Mouse (Mus musculus): ENCODE measurements around the gene Wnt4.
A peak's percentile ranks its signal among the peaks of the same experiment; 100 is the strongest.

Wnt4 gene

GRCm38 (mm10) chr4:137277166-137277513 lies at the start of gene Wnt4:
Wnt4 (plus strand) TSS chr4:137277489.
- DNase-seq (ENCODE audit: inconsistent age in 2 of 2, low spot score in 1 of 2) = peak; percentile 90 to 96

GRCm38 (mm10) chr4:137228566-137229115 lies 48.6 kb upstream of the Wnt4 start:
- DNase-seq (ENCODE audit: inconsistent age in 2 of 2, low spot score in 1 of 2) = no peak

GRCm38 (mm10) chr4:137231494-137232470 lies 45.5 kb upstream of the Wnt4 start:
- peak in 1 of 2 experiments; percentile 73 for DNase-seq (ENCODE audit: inconsistent age in 2 of 2, low spot score in 1 of 2)

GRCm38 (mm10) chr4:137233632-137234031 lies 43.7 kb upstream of the Wnt4 start:
- DNase-seq (ENCODE audit: inconsistent age in 2 of 2, low spot score in 1 of 2) = no peak

- DNase-seq (ENCODE audit: inconsistent age in 2 of 2, low spot score in 1 of 2) = no peak
Measured at GRCm38 (mm10) chr4:137234444-137234843, 42.8 kb upstream of the Wnt4 start.

- no peak for DNase-seq (ENCODE audit: inconsistent age in 2 of 2, low spot score in 1 of 2)
Measured at GRCm38 (mm10) chr4:137235368-137235767, 41.9 kb upstream of the Wnt4 start.

GRCm38 (mm10) chr4:137244883-137245282 lies 32.4 kb upstream of the Wnt4 start:
- no peak for DNase-seq (ENCODE audit: inconsistent age in 2 of 2, low spot score in 1 of 2)

- DNase-seq (ENCODE audit: inconsistent age in 2 of 2, low spot score in 1 of 2) = no peak
Measured at GRCm38 (mm10) chr4:137250333-137250732, 27.0 kb upstream of the Wnt4 start.

GRCm38 (mm10) chr4:137250849-137251248 lies 26.4 kb upstream of the Wnt4 start:
- no peak for DNase-seq (ENCODE audit: inconsistent age in 2 of 2, low spot score in 1 of 2)

GRCm38 (mm10) chr4:137253601-137254000 lies 23.7 kb upstream of the Wnt4 start:
- DNase-seq (ENCODE audit: inconsistent age in 2 of 2, low spot score in 1 of 2) = no peak

- no peak for DNase-seq (ENCODE audit: inconsistent age in 2 of 2, low spot score in 1 of 2)
Measured at GRCm38 (mm10) chr4:137254206-137254976, 22.9 kb upstream of the Wnt4 start.

- no peak for DNase-seq (ENCODE audit: inconsistent age in 2 of 2, low spot score in 1 of 2)
Measured at GRCm38 (mm10) chr4:137255568-137255967, 21.7 kb upstream of the Wnt4 start.

GRCm38 (mm10) chr4:137261826-137262225 lies 15.5 kb upstream of the Wnt4 start:
- no peak for DNase-seq (ENCODE audit: inconsistent age in 2 of 2, low spot score in 1 of 2)

GRCm38 (mm10) chr4:137264066-137264465 lies 13.2 kb upstream of the Wnt4 start:
- DNase-seq (ENCODE audit: inconsistent age in 2 of 2, low spot score in 1 of 2) = peak in 1 of 2 experiments; percentile 45

- peak in 1 of 2 experiments; percentile 79 for DNase-seq (ENCODE audit: inconsistent age in 2 of 2, low spot score in 1 of 2)
Measured at GRCm38 (mm10) chr4:137265116-137265515, 12.2 kb upstream of the Wnt4 start.

GRCm38 (mm10) chr4:137268541-137268940 lies 8.7 kb upstream of the Wnt4 start:
- peak in 1 of 2 experiments; percentile 83 for DNase-seq (ENCODE audit: inconsistent age in 2 of 2, low spot score in 1 of 2)

GRCm38 (mm10) chr4:137271856-137272255 lies 5.4 kb upstream of the Wnt4 start:
- DNase-seq (ENCODE audit: inconsistent age in 2 of 2, low spot score in 1 of 2) = peak in 1 of 2 experiments; percentile 36

- DNase-seq (ENCODE audit: inconsistent age in 2 of 2, low spot score in 1 of 2) = peak in 1 of 2 experiments; percentile 33
Measured at GRCm38 (mm10) chr4:137274304-137274703, 3.0 kb upstream of the Wnt4 start.

GRCm38 (mm10) chr4:137276443-137277165 lies 685 bp upstream of the Wnt4 start:
- peak in 1 of 2 experiments; percentile 56 for DNase-seq (ENCODE audit: inconsistent age in 2 of 2, low spot score in 1 of 2)

GRCm38 (mm10) chr4:137277600-137278143 lies 383 bp downstream of the Wnt4 start:
- DNase-seq (ENCODE audit: inconsistent age in 2 of 2, low spot score in 1 of 2) = peak in 1 of 2 experiments; percentile 50

Data from adrenal gland, adult (tissue).